Mouse (Mus musculus) heart, adult 8-10 months (tissue): ENCODE results near the gene Olfr983. TPM values are rescaled to one million over a fixed set of nuclear protein-coding genes. Genes with fewer than 3 reads are reported as not detected.

Source experiments
- DNase-seq: peaks from one replicate; pipeline ENCODE4 v3.0.0; 2022; ENCODE audit warnings: low spot score
- total RNA-seq, 4 experiments: library from RNA; stranded (reverse); gene quantifications; 2 replicates each; pipeline ENCODE4 v1.2.4; 2022

Olfr983 gene
- total RNA-seq: not detected

DNA sequence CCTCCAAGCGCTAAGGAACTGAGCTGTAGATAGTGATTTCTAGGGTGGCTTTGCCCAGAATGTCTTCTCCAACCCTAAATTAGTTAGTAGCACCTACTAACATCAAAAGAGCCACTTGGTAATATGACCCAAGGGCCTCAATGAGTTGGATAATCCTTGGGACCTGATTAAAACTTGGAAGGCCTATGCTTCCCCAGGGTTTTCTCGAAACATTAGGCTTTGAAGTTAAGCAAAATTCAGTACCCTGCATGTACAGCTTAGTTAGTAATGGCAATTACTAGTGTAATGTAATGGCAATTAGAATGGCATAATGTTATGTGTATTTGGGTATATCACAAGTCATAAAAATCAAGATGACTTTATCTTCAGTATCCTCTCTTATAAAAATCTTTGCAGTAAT lies at the start of gene Olfr983:
Gene Olfr983 (minus strand): TSS at position 101 of the 400 bp plus-strand sequence.
- DNase-seq: no peak

DNA sequence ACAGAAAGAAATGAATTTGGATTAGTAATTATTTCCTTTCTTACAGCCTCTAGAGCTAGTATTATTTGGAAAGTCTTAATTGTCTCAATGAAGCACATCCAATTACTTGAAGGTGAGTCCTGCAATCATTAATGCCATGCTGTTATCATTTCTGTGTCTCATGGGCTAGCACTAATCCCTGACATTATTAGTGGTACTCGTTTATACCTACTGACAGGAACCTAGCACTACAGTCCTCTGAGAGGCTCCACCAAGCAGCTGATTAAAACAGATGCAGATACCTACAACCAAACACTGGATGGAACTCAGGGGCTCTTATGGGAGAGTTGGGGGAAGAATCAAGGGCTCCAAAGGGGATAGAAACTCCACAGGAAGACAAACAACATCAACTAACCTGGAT lies 48.1 kb upstream of the Olfr983 start:
- no peak for DNase-seq

- no peak for DNase-seq
Measured at GRCm38 (mm10) chr9:40139484-40139883, 46.1 kb upstream of the Olfr983 start.

- DNase-seq: no peak
Measured at GRCm38 (mm10) chr9:40136987-40137688, 43.7 kb upstream of the Olfr983 start.

DNA sequence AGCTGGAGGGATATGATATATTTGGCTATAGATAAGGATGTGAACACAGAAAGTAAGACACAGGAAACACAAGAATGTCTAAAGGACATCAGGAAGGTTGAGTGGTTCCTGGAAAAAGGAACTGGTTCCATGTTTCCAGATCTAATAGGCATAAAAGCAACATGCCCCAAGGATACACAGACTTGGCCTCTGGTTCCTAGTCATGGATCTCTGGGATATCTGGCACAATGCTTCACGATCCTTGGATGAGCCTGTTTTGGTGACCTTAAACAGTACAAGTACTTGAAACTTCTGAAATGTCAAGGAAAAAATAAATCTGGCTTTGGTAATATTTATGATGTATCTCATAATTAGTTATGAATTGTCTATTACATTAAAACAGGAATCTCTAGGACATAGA lies 37.2 kb upstream of the Olfr983 start:
- DNase-seq: no peak

DNA sequence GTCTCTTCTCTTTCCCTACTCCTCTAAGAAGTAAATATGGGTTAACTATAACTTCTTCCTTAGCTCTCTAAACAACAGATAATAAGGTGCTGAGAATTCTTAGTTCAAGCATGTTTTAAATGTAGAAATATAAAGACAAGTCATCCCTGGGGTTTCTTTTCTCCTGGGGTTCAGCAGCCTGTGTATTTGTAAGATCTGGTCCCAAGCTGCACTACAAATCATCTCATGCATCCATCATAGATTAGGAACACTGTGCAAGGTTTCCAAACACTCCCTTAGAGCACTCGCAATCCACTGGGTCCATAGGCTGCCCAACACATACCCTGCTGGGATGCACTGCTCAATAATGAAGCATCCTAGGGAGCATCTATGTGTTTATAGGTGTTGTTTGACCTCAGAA lies 36.7 kb upstream of the Olfr983 start, which contains the start of gene Olfr985:
Gene Olfr985 (minus strand): TSS at position 101 of the 400 bp plus-strand sequence.
- DNase-seq: no peak

GRCm38 (mm10) chr9:40117287-40117659 lies 23.9 kb upstream of the Olfr983 start:
- DNase-seq: no peak

DNA sequence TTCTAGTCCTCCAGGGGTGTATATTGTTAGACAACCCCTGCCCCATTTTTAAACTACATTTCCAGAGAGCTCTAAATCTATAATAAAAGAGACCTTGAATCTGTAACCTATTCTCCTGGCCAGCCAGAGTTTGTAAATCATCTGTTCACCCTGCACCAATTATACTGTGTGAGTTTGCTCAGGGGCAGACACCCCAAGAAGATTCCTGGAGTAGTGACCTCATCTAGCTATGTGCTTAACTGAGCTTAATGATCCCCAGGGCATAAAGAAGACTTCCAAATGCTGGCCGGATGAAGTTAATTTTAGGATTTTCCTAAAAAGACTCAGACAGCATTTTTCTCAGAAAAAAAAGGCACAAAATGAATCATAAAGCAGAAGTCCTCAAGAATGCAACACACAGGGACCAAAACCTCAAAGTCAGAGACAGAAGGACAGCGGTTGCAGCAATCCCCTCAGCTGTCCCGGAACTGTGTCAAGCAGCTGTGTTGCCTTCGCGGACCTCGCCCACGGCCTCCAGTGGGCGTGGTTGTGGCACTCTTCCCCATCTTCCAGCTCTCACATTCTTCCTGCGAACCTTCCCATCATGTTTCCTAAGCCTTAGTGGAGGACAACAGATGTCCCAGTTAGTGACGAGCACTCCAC lies 23.4 kb upstream of the Olfr983 start:
- DNase-seq: peak; percentile 53

- DNase-seq: no peak
Measured at GRCm38 (mm10) chr9:40114106-40114505, 20.7 kb upstream of the Olfr983 start, which contains the start of gene Olfr984. Gene Olfr984, minus strand, starts transcription at chr9:40114206.

GRCm38 (mm10) chr9:40094769-40095168 lies 1.4 kb upstream of the Olfr983 start:
- DNase-seq: no peak

- no peak for DNase-seq
Measured at GRCm38 (mm10) chr9:40073529-40073928, 19.9 kb downstream of the Olfr983 start, which contains the start of gene Olfr982. Gene Olfr982, plus strand, starts transcription at chr9:40073829.

- DNase-seq: no peak
Measured at GRCm38 (mm10) chr9:40050138-40050537, 43.3 kb downstream of the Olfr983 start.

Other genes starting within 250 kb of the Olfr983 start
- not detected for gene Olfr972, start 227.2 kb downstream of the Olfr983 start, total RNA-seq
- gene Olfr229, start 186.3 kb downstream of the Olfr983 start, total RNA-seq: not detected
- gene Olfr974, start 156.1 kb downstream of the Olfr983 start, total RNA-seq: not detected
- not detected for gene Olfr975, start 141.5 kb downstream of the Olfr983 start, total RNA-seq
- not detected for gene Olfr976, start 132.5 kb downstream of the Olfr983 start, total RNA-seq
- not detected for gene Olfr978, start 101.5 kb downstream of the Olfr983 start, total RNA-seq
- gene Olfr979, start 90.1 kb downstream of the Olfr983 start, total RNA-seq: not detected
- not detected for gene Olfr980, start 84.0 kb downstream of the Olfr983 start, total RNA-seq
- not detected for gene Olfr981, start 72.1 kb downstream of the Olfr983 start, total RNA-seq
- gene Olfr982, start 19.8 kb downstream of the Olfr983 start, total RNA-seq: not detected
- gene Olfr984, start 20.6 kb upstream of the Olfr983 start, total RNA-seq: not detected
- gene Olfr985, start 36.6 kb upstream of the Olfr983 start, total RNA-seq: not detected
- gene Tmem225, start 54.5 kb upstream of the Olfr983 start, total RNA-seq: not detected
- not detected for gene Olfr986, start 87.3 kb upstream of the Olfr983 start, total RNA-seq
- gene Zfp202, start 98.7 kb upstream of the Olfr983 start, total RNA-seq: 1 to 10 TPM; 2.4 to 3.1 (median 2.6) TPM
- gene Scn3b, start 175.6 kb upstream of the Olfr983 start, total RNA-seq: 1 to 10 TPM in 1 of 4 experiments, under 1 TPM in 3; 0.57 to 1.4 (median 0.74) TPM